Mouse (Mus musculus): ENCODE measurements around the gene Cdh15.

DNA sequence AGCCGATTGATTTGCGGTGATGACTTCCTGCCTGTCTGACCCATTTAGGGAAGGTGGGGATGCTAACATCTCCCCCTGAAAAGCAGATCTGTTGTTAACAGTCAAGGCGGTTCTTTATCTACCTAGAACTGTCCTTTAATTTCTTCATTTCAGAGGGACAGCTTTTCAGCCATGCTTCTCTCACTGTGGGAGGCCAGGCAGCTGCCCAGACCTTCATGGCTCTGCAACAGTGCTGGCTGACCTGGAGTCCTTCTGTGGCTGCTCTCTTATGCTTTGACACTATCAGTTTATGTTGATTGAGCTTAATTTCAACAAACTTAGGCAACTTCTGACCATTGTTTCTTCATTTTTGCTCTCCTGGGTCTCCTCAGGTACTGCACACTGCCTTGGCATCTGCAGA lies 32.5 kb downstream of the Cdh15 start:
- TF ChIP-seq CTCF (IDR thresholded peaks at IDR 0.05) (no peak), EP300 (IDR thresholded peaks at IDR 0.05; ENCODE audit: insufficient read depth, low read depth, low read length) (no peak), POLR2A (IDR thresholded peaks at IDR 0.05; ENCODE audit: insufficient read depth, low read depth, low read length) (no peak)

Measured in heart, adult 2 months (tissue).